Mouse (Mus musculus) limb, embryonic 10.5 days (tissue): ENCODE data around the gene Vmn1r232. TPM values are rescaled to one million over a fixed set of nuclear protein-coding genes. Genes with fewer than 3 reads are reported as not detected.

Experiments
- DNase-seq: peaks from one replicate; pipeline ENCODE4 v3.0.0-alpha.2; 2017; ENCODE audit warnings: low spot score
- H3K27ac ChIP-seq: fragments of 300-500 bp; sonication (generic); 2 replicates; pipeline ENCODE4 v1.5.1; 2016; ENCODE audit warnings: mild to moderate bottlenecking
- H3K27me3 ChIP-seq: fragments of 300-500 bp; sonication (generic); 2 replicates; pipeline ENCODE4 v1.6.1; 2016; ENCODE audit warnings: low read depth, mild to moderate bottlenecking; ENCODE audit not compliant: poor library complexity, severe bottlenecking
- H3K36me3 ChIP-seq: fragments of 300-500 bp; sonication (generic); 2 replicates; pipeline ENCODE4 v1.6.1; 2016; ENCODE audit warnings: mild to moderate bottlenecking, moderate library complexity
- H3K4me1 ChIP-seq: fragments of 300-500 bp; sonication (generic); 2 replicates; pipeline ENCODE4 v1.6.1; 2016
- H3K4me3 ChIP-seq: fragments of 300-500 bp; sonication (generic); 2 replicates; pipeline ENCODE4 v1.5.1; 2016; ENCODE audit warnings: mild to moderate bottlenecking, moderate library complexity
- H3K9me3 ChIP-seq: fragments of 300-500 bp; sonication (generic); replicated peaks from 2 replicates; pipeline ENCODE4 v1.6.1; 2016; ENCODE audit warnings: mild to moderate bottlenecking
- WGBS: fragments of 180-500 bp; shearing (Covaris S2); methylation state at CpG from one replicate; pipeline ENCODE4 v1.1.7; 2016; 5-methylcytosine and 5-hydroxymethylcytosine counted together
- polyA plus RNA-seq: library from polyadenylated mRNA; unstranded; fragments of >200 nt; fragmentation: Nextera tagmentation; extraction: Ambion mirVana; gene quantifications from 2 replicates; pipeline ENCODE4 v1.2.1, GENCODE M21; 2016

Vmn1r232 gene
- polyA plus RNA-seq = not detected in 2 replicates

DNA sequence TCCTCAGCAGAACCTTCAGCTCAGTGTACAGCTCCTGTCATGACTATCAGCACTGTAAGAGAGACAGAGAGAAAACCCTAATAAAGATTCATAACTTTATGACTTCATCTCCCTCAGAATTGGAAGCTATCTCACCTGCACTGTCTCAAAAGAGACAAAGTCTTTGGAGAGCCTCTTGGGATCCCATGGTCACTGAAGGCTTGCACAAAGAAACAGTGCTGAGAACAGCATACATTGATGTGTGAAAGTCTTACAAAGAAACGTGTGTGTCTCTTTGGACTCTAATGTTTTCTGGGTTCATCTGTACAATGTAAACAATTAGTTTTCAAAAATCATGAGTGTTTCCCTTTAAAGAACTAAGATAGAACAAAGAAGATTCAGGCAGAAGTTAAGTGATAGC, at the start of gene Vmn1r232:
TSS of gene Vmn1r232 (minus strand) at position 101 of the 400 bp plus-strand sequence.
- Histone ChIP-seq H3K4me1 (no peaks in the 10 kb centered on the region), H3K27me3 (no peaks in the 10 kb centered on the region), H3K27ac (no peak within 1 kb of the TSS), H3K36me3 (no peaks in the 10 kb centered on the region), H3K9me3 (no peaks in the 10 kb centered on the region), H3K4me3 (no peak within 1 kb of the TSS)
- 54% methylated on average over 1 of the region's 1 CpGs for WGBS
- DNase-seq = no peak

DNA sequence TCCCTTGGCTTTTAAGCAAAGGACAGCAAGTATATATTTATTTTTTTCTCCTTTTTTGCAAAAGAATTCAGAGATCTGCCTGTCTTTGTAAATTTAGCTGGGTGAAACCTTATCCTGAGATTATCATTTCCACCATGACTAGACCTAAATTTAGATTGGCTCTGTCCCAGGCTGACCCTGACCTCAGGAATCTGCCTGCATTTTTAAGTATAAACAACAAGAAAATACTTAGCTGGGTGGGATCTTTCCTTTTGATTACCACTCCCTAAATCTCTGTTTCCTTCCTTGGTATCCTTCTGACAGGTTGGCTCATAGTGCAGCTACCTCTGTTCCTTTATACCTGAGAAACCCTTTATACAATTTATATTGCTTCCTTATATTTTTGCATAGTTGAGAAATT, 47.2 kb upstream of the Vmn1r232 start:
- Histone ChIP-seq H3K9me3 (no peaks in the 10 kb centered on the region), H3K27me3 (no peaks in the 10 kb centered on the region), H3K36me3 (peaks cover 83% of the 10 kb centered on the region), H3K4me3 (no peak overlapping the region), H3K27ac (no peak overlapping the region), H3K4me1 (no peaks in the 10 kb centered on the region)
- no peak for DNase-seq

DNA sequence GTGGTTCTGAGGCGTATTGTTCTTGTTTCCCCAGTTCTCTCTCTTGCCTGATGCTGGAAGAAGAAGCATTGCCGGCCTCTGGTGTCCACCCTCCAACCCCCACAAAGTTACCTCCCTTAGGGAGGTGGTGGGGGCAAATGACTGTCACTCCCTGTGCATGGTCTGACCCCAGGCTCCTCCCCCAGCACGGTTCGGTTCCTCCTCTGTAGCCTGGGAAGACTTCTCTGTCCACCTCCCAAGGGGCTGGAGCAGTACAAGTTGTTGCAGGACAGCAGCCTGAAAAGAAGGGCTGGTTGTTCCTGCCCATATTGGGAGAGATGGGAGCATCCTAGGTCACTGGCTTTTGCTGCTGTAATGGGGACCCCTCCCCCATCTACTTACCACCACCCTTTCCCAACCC, 45.9 kb upstream of the Vmn1r232 start:
- no peak overlapping the region for H3K27ac ChIP-seq
- 96% methylated on average over 4 of the region's 4 CpGs for WGBS
- H3K27me3 ChIP-seq = no peaks in the 10 kb centered on the region
- no peak overlapping the region for H3K4me3 ChIP-seq
- DNase-seq = no peak
- H3K36me3 ChIP-seq = peaks cover 96% of the 10 kb centered on the region
- H3K4me1 ChIP-seq = no peaks in the 10 kb centered on the region
- no peaks in the 10 kb centered on the region for H3K9me3 ChIP-seq

DNA sequence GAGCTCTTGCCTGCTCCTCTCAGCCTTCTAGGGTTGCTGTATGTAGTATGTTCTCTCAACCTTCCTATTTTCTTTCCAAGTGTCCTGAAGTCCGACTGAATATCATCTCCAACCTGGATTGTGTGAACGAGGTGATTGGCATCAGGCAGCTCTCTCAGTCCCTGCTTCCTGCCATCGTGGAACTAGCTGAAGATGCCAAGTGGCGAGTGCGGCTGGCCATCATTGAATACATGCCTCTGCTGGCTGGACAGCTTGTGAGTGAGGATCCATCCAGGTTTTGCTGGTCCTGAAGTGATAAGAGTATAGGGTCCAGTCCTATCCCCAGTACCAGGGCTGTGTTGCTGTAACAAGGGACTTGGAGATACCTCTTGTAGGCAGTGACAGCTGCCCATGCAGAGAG, 40.9 kb upstream of the Vmn1r232 start:
- no peak overlapping the region for H3K27ac ChIP-seq
- 96% methylated on average over 5 of the region's 5 CpGs for WGBS
- DNase-seq = no peak
- H3K27me3 ChIP-seq = no peaks in the 10 kb centered on the region
- H3K4me3 ChIP-seq = no peak overlapping the region
- H3K9me3 ChIP-seq = no peaks in the 10 kb centered on the region
- no peaks in the 10 kb centered on the region for H3K4me1 ChIP-seq
- peaks cover 100% of the 10 kb centered on the region for H3K36me3 ChIP-seq

DNA sequence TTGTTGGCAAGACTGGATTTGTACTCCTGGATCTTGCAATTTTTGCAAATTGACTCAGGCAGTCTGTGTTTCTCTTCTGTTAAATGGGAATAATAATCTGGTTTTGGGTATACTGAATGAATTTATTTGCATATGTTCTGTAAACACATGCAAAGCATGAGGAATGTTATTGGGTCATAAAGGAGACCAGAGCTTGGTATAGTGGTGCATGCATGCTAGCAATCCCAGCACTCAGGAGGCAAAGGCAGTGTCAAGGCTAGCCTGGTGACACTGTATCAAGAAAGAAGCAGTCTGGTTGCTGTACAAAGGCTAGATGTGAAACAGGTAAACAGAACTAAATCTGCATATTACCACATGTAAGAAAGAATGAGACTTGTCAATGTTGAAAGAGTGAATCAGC, 27.1 kb upstream of the Vmn1r232 start:
- no peaks in the 10 kb centered on the region for H3K9me3 ChIP-seq
- H3K4me3 ChIP-seq = peak overlapping the region; percentile 71
- H3K27ac ChIP-seq = peak overlapping the region; percentile 95
- peaks cover 12% of the 10 kb centered on the region for H3K4me1 ChIP-seq
- no peak for DNase-seq
- peaks cover 11% of the 10 kb centered on the region for H3K36me3 ChIP-seq
- no peaks in the 10 kb centered on the region for H3K27me3 ChIP-seq

DNA sequence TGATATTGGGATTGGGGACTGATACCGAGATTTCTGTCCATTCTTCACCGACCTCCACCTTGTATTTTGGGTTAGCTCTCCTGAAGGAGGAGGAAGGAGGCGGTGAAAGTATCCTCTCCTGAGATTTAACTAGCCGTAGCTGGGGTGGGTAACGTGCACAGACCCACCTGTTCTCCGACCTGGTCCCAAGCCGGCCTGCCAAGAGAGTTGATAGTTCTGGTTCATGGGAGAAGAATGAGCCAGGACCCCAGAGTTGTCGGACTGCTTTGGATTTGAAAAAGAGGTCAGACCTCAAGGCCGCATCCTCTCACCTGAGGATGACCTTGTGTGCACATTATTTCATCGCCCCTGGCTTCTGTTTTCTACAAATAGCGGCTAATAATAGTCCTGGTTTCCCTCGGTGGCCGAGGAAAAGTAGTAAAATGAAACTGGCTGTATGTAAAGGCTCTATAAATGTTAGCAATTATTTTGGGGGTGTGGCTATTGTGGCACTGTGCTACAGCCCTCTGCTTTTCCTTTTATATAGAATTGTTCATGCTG, 26.6 kb upstream of the Vmn1r232 start:
- Histone ChIP-seq H3K27ac (peak overlapping the region; percentile 95), H3K9me3 (no peaks in the 10 kb centered on the region), H3K36me3 (peaks cover 6% of the 10 kb centered on the region), H3K4me3 (peak overlapping the region; percentile 71), H3K4me1 (peaks cover 12% of the 10 kb centered on the region), H3K27me3 (no peaks in the 10 kb centered on the region)
- 3% methylated on average over 13 of the region's 13 CpGs for WGBS
- DNase-seq = peak; percentile 41

DNA sequence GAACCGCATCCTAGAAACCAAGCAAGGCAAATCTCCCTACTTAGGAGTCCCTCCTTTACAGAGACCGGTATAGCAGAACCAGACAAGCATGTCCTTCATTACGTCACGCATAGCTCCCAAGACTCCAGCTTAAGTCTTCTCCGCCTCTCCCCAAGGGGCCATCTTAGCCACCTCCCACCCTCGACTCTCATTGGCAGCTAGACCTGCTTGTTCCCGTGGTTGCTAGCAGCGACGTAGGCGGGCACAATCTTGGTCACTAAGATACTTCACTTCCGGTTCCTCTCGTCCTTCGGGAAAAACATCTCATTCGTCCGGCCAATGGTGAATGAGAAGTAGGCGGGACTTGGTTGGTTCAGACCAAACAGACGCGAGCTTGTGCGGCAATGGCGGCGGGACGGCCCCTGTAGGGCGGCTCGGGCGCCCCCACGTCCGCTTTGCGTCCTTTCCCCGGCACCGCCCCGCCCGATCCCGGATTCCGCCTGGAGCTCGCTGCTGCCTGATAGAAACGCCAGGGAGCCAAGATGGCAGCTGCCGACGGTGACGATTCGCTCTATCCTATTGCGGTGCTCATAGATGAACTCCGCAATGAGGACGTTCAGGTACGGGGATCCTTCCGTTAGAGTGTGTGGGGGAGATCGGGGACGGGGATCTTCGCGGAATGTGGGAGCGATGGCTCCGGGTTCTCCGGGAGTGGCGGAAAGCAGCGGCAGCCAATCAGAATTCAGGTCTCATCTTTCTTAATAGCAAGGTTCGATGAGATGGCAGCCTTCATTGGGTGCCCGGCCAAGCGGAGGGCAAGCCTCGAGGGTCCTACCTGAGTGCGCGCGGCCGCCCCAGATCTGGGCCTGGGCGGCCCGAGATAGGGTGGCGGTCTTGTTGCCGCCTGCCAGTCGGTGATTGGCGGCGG, 25.7 kb upstream of the Vmn1r232 start, which contains the start of gene Ppp2r1a:
TSS of gene Ppp2r1a (plus strand) at position 327 of the 907 bp plus-strand sequence.
- peak within 1 kb of the TSS; percentile 95 for H3K27ac ChIP-seq
- H3K4me3 ChIP-seq = peak within 1 kb of the TSS; percentile 71
- H3K9me3 ChIP-seq = no peaks in the 10 kb centered on the region
- under 1% methylated on average over 69 of the region's 69 CpGs for WGBS
- no peaks in the 10 kb centered on the region for H3K36me3 ChIP-seq
- peaks cover 12% of the 10 kb centered on the region for H3K4me1 ChIP-seq
- H3K27me3 ChIP-seq = no peaks in the 10 kb centered on the region
- DNase-seq = peak; percentile 94

DNA sequence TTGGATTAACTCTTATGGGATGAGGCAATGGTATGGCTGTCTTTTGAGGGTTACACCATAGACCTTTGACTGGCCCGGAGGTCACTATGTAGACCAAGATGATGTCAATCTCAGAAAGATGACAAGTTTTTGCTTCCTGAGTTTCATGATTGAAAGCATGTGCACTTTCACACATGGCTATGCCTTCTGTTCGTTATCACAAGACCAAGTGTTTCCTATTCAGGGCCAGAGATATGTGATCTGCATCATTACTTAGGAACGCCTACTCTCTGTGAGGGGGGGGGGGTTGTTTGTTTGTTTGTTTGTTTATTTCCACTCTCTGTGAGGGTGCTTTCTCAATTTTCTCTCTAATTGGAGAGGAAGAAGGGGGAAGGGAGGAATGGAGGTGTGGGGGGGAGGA, 24.7 kb upstream of the Vmn1r232 start:
- Histone ChIP-seq H3K27ac (peak overlapping the region; percentile 95), H3K36me3 (no peaks in the 10 kb centered on the region), H3K4me3 (peak overlapping the region; percentile 71), H3K4me1 (peaks cover 12% of the 10 kb centered on the region), H3K27me3 (no peaks in the 10 kb centered on the region), H3K9me3 (no peaks in the 10 kb centered on the region)
- WGBS = 65% methylated on average over 3 of the region's 3 CpGs
- no peak for DNase-seq

DNA sequence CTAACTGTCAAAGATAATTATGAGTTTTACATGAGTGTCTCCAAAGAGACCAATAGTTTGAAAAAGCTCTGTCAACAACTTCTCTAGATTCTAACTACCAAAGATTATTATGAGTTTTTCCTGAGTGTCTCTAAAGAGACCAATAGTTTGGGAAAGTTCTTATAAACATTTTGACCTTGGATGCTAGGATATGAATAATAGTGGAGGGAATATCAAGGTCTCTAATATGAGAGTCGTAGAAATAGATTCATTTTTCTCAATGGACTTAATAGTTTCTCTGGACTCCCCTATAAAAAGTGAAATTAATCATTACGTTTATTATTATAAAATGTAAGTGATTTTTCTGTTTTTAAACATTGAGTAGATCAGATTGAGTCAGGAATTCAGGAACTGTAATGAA, 14.5 kb downstream of the Vmn1r232 start, which contains the start of gene Vmn1r231:
TSS of gene Vmn1r231 (minus strand) at position 101 of the 400 bp plus-strand sequence.
- Histone ChIP-seq H3K9me3 (no peaks in the 10 kb centered on the region), H3K27me3 (no peaks in the 10 kb centered on the region), H3K36me3 (no peaks in the 10 kb centered on the region), H3K4me3 (no peak within 1 kb of the TSS), H3K27ac (no peak within 1 kb of the TSS), H3K4me1 (no peaks in the 10 kb centered on the region)
- WGBS = 76% methylated on average over 2 of the region's 2 CpGs
- no peak for DNase-seq

Other genes with a start within 250 kb of the Vmn1r232 start
- gene Vmn1r226, start 236.9 kb downstream of the Vmn1r232 start, polyA plus RNA-seq = not detected in 2 replicates
- not detected in 2 replicates for gene Vmn1r227, start 189.9 kb downstream of the Vmn1r232 start, polyA plus RNA-seq
- gene Vmn1r228, start 133.6 kb downstream of the Vmn1r232 start, polyA plus RNA-seq = not detected in 2 replicates
- not detected in 2 replicates for gene Vmn1r229, start 108.2 kb downstream of the Vmn1r232 start, polyA plus RNA-seq
- gene Vmn1r230, start 79.3 kb downstream of the Vmn1r232 start, polyA plus RNA-seq = not detected in 2 replicates
- not detected in 2 replicates for gene Vmn1r231, start 14.6 kb downstream of the Vmn1r232 start, polyA plus RNA-seq
- 432 and 440 TPM in 2 replicates for gene Ppp2r1a, start 25.6 kb upstream of the Vmn1r232 start, polyA plus RNA-seq
- gene Vmn1r233, start 76.8 kb upstream of the Vmn1r232 start, polyA plus RNA-seq = not detected in 2 replicates
- 15.1 and 19.1 TPM in 2 replicates for gene Zfp160, start 89.2 kb upstream of the Vmn1r232 start, polyA plus RNA-seq